Mouse (Mus musculus) thymus, postnatal 0 days (tissue): ENCODE results near the gene Prelid1. TPM values are rescaled to one million over a fixed set of nuclear protein-coding genes. Genes with fewer than 3 reads are reported as not detected.

Experiments used
- polyA plus RNA-seq: library from polyadenylated mRNA; unstranded; fragments of >200 nt; fragmentation: Nextera tagmentation; extraction: Ambion mirVana; gene quantifications from 2 replicates; pipeline ENCODE4 v1.2.1, GENCODE M21; 2015

Prelid1 gene
- polyA plus RNA-seq, 1 experiment from 2014 or later: 434 TPM

Other genes with a start within 250 kb of the Prelid1 start
- 26.9 and 29.5 TPM in 2 replicates for gene Uimc1, start 220.2 kb upstream of the Prelid1 start, polyA plus RNA-seq
- 13.0 and 14.1 TPM in 2 replicates for gene Zfp346, start 215.2 kb upstream of the Prelid1 start, polyA plus RNA-seq
- gene Gm17617, start 187.0 kb upstream of the Prelid1 start, polyA plus RNA-seq: not detected in 2 replicates
- gene Fgfr4, start 167.9 kb upstream of the Prelid1 start, polyA plus RNA-seq: 0.06 TPM in 1 of 2 replicates, not detected in the other
- gene Nsd1, start 110.7 kb upstream of the Prelid1 start, polyA plus RNA-seq: 52.6 and 73.8 TPM in 2 replicates
- 99.1 and 105 TPM in 2 replicates for gene Rab24, start 1.4 kb downstream of the Prelid1 start, polyA plus RNA-seq
- 57.9 and 66.6 TPM in 2 replicates for gene Mxd3, start 9.3 kb downstream of the Prelid1 start, polyA plus RNA-seq
- 94.2 and 97.1 TPM in 2 replicates for gene Lman2, start 42.3 kb downstream of the Prelid1 start, polyA plus RNA-seq
- 53.6 and 62.3 TPM in 2 replicates for gene Rgs14, start 49.2 kb downstream of the Prelid1 start, polyA plus RNA-seq
- gene Slc34a1, start 77.7 kb downstream of the Prelid1 start, polyA plus RNA-seq: 0.06 and 0.07 TPM in 2 replicates
- gene Pfn3, start 94.7 kb downstream of the Prelid1 start, polyA plus RNA-seq: not detected in 2 replicates
- gene F12, start 106.3 kb downstream of the Prelid1 start, polyA plus RNA-seq: 0.12 TPM in 1 of 2 replicates, not detected in the other
- 76.9 and 87.8 TPM in 2 replicates for gene Grk6, start 124.6 kb downstream of the Prelid1 start, polyA plus RNA-seq
- 0.27 and 0.46 TPM in 2 replicates for gene Prr7, start 143.8 kb downstream of the Prelid1 start, polyA plus RNA-seq
- 8.4 and 9.3 TPM in 2 replicates for gene Dbn1, start 167.6 kb downstream of the Prelid1 start, polyA plus RNA-seq
- 37.5 and 39.4 TPM in 2 replicates for gene Pdlim7, start 193.2 kb downstream of the Prelid1 start, polyA plus RNA-seq
- gene Dok3, start 208.8 kb downstream of the Prelid1 start, polyA plus RNA-seq: 2.6 and 2.7 TPM in 2 replicates
- 51.6 and 54.2 TPM in 2 replicates for gene Ddx41, start 216.2 kb downstream of the Prelid1 start, polyA plus RNA-seq